Mouse (Mus musculus): ENCODE results near the gene Zfp710.

GRCm38 (mm10) chr7:80026118-80026989 lies 1.7 kb downstream of the Zfp710 start:
- TF ChIP-seq GATA1 (IDR thresholded peaks at IDR 0.05; ENCODE audit: low read length) = no peak
- TF ChIP-seq TAL1 (IDR thresholded peaks at IDR 0.05; ENCODE audit: low read length) = no peak
